Mouse (Mus musculus): Measurements from ENCODE around the gene Ccnt1. TPM values are rescaled to one million over a fixed set of nuclear protein-coding genes. Genes with fewer than 3 reads are reported as not detected.
A peak's percentile ranks its signal among the peaks of the same experiment; 100 is the strongest.

Gene Ccnt1
- polyA plus RNA-seq, 1 experiment from 2014 or later, result 58.6 TPM

DNA sequence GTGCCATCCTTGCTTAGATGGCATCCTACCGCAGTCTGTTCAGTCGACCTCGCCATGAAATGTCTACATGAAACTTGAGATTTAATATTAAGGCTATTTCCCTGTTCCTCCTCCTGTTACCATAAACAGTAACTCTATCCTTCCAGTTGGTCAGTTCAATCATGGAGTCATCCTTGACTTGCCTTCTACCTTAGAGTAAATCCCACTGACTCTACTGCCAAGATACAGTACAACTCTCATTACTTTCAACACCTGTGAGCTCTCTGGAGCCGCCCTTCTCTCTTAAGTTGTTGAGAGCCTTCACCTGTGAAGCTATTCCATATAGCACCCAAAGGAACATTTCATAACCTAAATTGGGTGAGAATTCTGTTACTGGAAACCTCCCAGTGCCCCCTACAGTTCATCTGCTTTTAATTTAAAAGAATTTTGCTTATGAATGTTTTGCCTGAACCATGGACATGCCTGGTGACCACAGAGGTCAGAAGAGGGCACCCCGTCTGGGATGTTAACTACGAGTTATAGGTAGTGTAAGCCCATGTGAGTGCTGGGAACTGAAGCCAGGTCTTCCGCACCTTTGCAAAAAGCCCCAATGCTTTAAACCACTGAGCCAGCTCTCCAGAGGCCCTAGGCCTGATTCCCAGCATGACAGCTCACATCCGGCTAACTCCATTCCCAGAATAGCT, 33.8 kb downstream of the Ccnt1 start:
- no peak for ATAC-seq (ENCODE audit: low FRiP score)
- H3K4me3 ChIP-seq (replicated peaks), result no peak overlapping the region
- H3K27me3 ChIP-seq (replicated peaks), result no peaks in the 10 kb centered on the region
- H3K9me3 ChIP-seq (replicated peaks), result no peaks in the 10 kb centered on the region
- WGBS, result 93% methylated on average over 8 of the region's 8 CpGs
- peaks cover 11% of the 10 kb centered on the region for H3K4me1 ChIP-seq
- no peak overlapping the region for H3K27ac ChIP-seq (replicated peaks)
- no peak overlapping the region for H3K4me2 ChIP-seq
- H3K36me3 ChIP-seq, result peaks cover 13% of the 10 kb centered on the region
- no peak overlapping the region for H3K9ac ChIP-seq (replicated peaks)

DNA sequence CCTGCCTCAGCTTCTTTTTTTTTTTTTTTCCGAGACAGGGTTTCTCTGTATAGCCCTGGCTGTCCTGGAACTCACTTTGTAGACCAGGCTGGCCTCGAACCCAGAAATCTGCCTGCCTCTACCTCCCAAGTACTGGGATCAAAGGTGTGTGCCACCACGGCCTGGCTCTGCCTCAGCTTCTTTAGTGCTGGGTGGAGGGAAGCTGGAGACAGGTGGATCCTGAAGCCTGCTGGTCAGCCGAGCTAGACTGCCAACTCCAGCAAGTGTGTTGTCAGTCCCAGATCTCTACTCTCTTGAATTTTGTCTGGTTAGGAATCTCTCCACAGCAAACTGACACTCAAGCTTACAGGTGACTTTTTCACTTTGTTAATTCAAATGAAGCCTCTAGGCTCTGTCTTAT, 34.8 kb downstream of the Ccnt1 start:
- Histone ChIP-seq H3K9me3 (replicated peaks) (no peaks in the 10 kb centered on the region), H3K27ac (replicated peaks) (no peak overlapping the region), H3K27me3 (replicated peaks) (no peaks in the 10 kb centered on the region), H3K9ac (replicated peaks) (no peak overlapping the region), H3K4me2 (no peak overlapping the region), H3K4me3 (replicated peaks) (no peak overlapping the region), H3K36me3 (peaks cover 13% of the 10 kb centered on the region), H3K4me1 (peaks cover 18% of the 10 kb centered on the region)
- WGBS, result 91% methylated on average over 4 of the region's 4 CpGs
- no peak for ATAC-seq (ENCODE audit: low FRiP score)

GRCm38 (mm10) chr15:98533881-98534627, 36.7 kb downstream of the Ccnt1 start, which contains the start of gene Kansl2:
Gene Kansl2, minus strand, starts transcription at chr15:98534264.
- under 1% methylated on average over 67 of the region's 70 CpGs for WGBS
- Histone ChIP-seq H3K9me3 (replicated peaks) (no peaks in the 10 kb centered on the region), H3K9ac (replicated peaks) (peak within 1 kb of the TSS; percentile 73), H3K27me3 (replicated peaks) (no peaks in the 10 kb centered on the region), H3K36me3 (peaks cover 24% of the 10 kb centered on the region), H3K4me2 (peak within 1 kb of the TSS; percentile 75), H3K4me1 (peaks cover 18% of the 10 kb centered on the region), H3K27ac (replicated peaks) (peak within 1 kb of the TSS; percentile 99), H3K4me3 (replicated peaks) (peak within 1 kb of the TSS; percentile 73)
- ATAC-seq (ENCODE audit: low FRiP score), result peak; percentile 100

- Histone ChIP-seq H3K9ac (replicated peaks) (peak overlapping the region; percentile 73), H3K27ac (replicated peaks) (peak overlapping the region; percentile 99; the same call in 1 of the 2 replicates), H3K27me3 (replicated peaks) (no peaks in the 10 kb centered on the region), H3K36me3 (peaks cover 31% of the 10 kb centered on the region), H3K9me3 (replicated peaks) (no peaks in the 10 kb centered on the region), H3K4me1 (peaks cover 18% of the 10 kb centered on the region), H3K4me3 (replicated peaks) (peak overlapping the region; percentile 73), H3K4me2 (peak overlapping the region; percentile 75)
- ATAC-seq (ENCODE audit: low FRiP score), result no peak
- under 1% methylated on average over 18 of the region's 18 CpGs for WGBS
Measured at GRCm38 (mm10) chr15:98533035-98533531, 37.6 kb downstream of the Ccnt1 start.

- no peaks in the 10 kb centered on the region for H3K9me3 ChIP-seq (replicated peaks)
- peak overlapping the region; percentile 73 for H3K4me3 ChIP-seq (replicated peaks)
- peaks cover 37% of the 10 kb centered on the region for H3K36me3 ChIP-seq
- no peak for ATAC-seq (ENCODE audit: low FRiP score)
- peaks cover 21% of the 10 kb centered on the region for H3K4me1 ChIP-seq
- WGBS, result 34% methylated on average over 5 of the region's 5 CpGs
- H3K27ac ChIP-seq (replicated peaks), result no peak overlapping the region
- H3K27me3 ChIP-seq (replicated peaks), result no peaks in the 10 kb centered on the region
- H3K9ac ChIP-seq (replicated peaks), result peak overlapping the region; percentile 73; the same call in 1 of the 2 replicates
- H3K4me2 ChIP-seq, result peak overlapping the region; percentile 75
Measured at GRCm38 (mm10) chr15:98532281-98532680, 38.4 kb downstream of the Ccnt1 start.

DNA sequence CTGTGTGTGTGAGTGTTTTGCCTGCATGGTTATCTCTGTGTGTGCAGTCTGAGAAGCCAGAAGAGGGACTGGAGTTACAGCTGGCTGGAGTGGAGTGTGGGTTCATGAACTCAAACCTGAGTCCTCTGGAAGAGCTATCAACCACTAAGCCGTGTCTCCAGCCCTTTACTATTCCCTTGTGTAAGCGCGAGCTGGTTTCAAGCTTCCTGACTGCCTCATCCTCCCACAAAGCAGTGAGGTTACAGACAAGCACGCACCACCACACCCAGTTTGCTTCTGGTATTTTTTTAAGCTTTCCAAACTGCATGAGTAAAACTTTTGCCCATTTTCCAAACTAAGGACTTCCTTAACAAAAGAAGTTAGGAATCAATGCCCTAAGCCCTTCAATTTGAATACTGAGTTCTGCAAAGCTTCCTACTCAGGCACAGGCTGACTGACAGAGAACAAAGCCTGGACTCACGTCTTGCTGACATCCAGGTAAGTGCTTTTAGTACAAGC, 42.6 kb downstream of the Ccnt1 start:
- H3K36me3 ChIP-seq, result peaks cover 70% of the 10 kb centered on the region
- 91% methylated on average over 5 of the region's 5 CpGs for WGBS

DNA sequence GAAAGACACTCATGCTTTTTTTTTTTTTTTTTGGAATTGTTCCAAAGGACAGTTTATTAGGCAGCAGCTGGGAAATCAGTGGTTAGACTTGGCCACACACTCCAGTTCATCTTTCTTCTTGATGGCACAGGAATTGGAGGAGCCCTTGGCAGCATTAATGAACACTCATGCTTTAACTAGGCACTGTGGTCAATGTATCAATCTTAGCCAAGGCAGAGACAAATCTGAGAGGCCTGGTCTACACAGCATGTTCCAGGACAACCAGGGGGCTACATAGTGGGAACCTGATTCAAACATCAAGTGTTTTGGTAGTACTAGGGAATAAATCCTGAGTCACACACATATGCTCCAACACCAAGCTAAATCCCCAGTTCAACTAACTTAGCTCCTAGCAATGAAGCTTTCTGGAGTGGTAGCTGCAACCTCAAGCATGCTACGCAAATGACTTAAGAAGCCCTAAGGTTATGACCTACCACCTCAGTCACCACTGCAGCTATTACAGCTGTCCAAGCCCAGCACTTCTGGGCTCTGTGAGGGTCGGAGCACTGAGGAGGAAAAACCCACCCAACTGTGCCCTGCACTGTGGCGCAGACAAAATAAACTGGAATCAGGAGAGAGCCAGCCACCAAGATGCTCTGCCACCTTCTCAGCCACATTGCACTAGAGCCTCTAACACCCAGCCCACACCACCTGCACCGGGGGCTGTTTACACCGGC, 43.5 kb downstream of the Ccnt1 start:
- Histone ChIP-seq H3K4me3 (replicated peaks) (no peak overlapping the region), H3K4me1 (peaks cover 19% of the 10 kb centered on the region), H3K4me2 (no peak overlapping the region), H3K27me3 (replicated peaks) (no peaks in the 10 kb centered on the region), H3K9me3 (replicated peaks) (no peaks in the 10 kb centered on the region), H3K9ac (replicated peaks) (no peak overlapping the region), H3K36me3 (peaks cover 79% of the 10 kb centered on the region), H3K27ac (replicated peaks) (no peak overlapping the region)
- WGBS, result 98% methylated on average over 5 of the region's 5 CpGs
- no peak for ATAC-seq (ENCODE audit: low FRiP score)

More for the DNA sequence above, 42.6 kb downstream of the Ccnt1 start:
- no peak overlapping the region for H3K4me2 ChIP-seq
- no peak overlapping the region for H3K4me3 ChIP-seq (replicated peaks)
- ATAC-seq (ENCODE audit: low FRiP score), result no peak
- H3K27ac ChIP-seq (replicated peaks), result no peak overlapping the region
- H3K9ac ChIP-seq (replicated peaks), result no peak overlapping the region
- H3K9me3 ChIP-seq (replicated peaks), result no peaks in the 10 kb centered on the region
- peaks cover 28% of the 10 kb centered on the region for H3K4me1 ChIP-seq
- no peaks in the 10 kb centered on the region for H3K27me3 ChIP-seq (replicated peaks)

- H3K4me2 ChIP-seq, result no peak overlapping the region
- H3K4me1 ChIP-seq, result peaks cover 10% of the 10 kb centered on the region; the same call in 1 of the 2 replicates
- no peak overlapping the region for H3K9ac ChIP-seq (replicated peaks)
- no peaks in the 10 kb centered on the region for H3K9me3 ChIP-seq (replicated peaks)
- H3K27me3 ChIP-seq (replicated peaks), result no peaks in the 10 kb centered on the region
- no peak for ATAC-seq (ENCODE audit: low FRiP score)
- H3K4me3 ChIP-seq (replicated peaks), result no peak overlapping the region
- no peak overlapping the region for H3K27ac ChIP-seq (replicated peaks)
- peaks cover 80% of the 10 kb centered on the region for H3K36me3 ChIP-seq
- WGBS, result 41% methylated on average over 5 of the region's 5 CpGs
Measured at GRCm38 (mm10) chr15:98526057-98526456, 44.7 kb downstream of the Ccnt1 start.

- H3K9me3 ChIP-seq (replicated peaks), result no peaks in the 10 kb centered on the region
- H3K9ac ChIP-seq (replicated peaks), result no peak overlapping the region
- no peak overlapping the region for H3K4me3 ChIP-seq (replicated peaks)
- no peak for ATAC-seq (ENCODE audit: low FRiP score)
- no peak overlapping the region for H3K4me2 ChIP-seq
- WGBS, result 93% methylated on average over 3 of the region's 3 CpGs
- no peak overlapping the region for H3K27ac ChIP-seq (replicated peaks)
- H3K36me3 ChIP-seq, result peaks cover 66% of the 10 kb centered on the region
- 0 out of 2 replicates have a peak, but pooled peaks cover 2% of the 10 kb centered on the region for H3K4me1 ChIP-seq
- H3K27me3 ChIP-seq (replicated peaks), result no peaks in the 10 kb centered on the region
Measured at GRCm38 (mm10) chr15:98521245-98521644, 49.5 kb downstream of the Ccnt1 start.

DNA sequence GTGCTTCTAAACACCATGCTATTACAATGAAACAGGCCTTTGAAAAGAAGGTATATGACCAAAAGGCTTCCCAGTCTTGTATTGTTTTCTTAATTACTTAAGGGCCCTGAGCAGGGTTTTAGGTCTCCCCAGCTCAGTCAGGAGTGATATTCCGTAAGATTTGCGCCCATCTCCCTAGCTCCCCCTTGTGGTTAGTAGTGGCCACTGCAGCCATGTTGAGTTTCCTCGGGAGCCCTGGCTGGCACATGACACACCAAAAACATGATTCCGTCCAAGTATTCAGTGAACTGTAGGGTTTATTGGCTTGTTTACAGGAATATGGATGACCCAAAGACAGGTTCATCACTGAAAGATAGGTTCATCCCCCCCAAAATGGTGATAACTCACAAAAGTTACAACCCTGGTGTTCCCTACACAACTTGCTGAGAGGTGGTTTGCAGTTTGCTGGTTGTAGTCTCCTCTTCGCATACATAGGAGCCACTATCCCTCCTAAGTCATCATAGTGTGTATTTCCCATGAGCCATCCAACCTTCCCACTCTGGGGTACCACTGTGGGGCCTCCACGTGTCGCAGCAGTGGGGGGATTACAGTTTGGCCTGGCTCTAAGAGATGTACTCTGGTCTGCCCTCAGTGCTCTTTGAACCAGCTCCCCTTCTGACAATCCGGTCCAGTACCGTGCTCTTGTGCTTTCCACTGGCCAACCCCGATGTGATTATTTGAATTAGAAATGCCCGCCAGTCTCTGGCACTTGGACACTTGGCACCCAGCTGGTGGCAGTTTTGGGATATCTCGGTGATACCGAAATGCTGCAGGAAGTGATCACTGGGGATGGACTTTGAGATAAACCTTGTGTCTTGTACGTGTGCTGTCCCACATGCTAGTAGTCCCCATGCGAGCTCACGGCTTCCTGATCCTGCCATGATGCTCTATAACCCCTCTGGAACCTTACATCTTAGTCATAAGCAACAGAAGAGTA, 53.1 kb downstream of the Ccnt1 start:
- H3K4me2 ChIP-seq, result no peak overlapping the region
- no peak overlapping the region for H3K4me3 ChIP-seq (replicated peaks)
- WGBS, result 69% methylated on average over 16 of the region's 16 CpGs
- H3K27ac ChIP-seq (replicated peaks), result no peak overlapping the region
- H3K9me3 ChIP-seq (replicated peaks), result no peaks in the 10 kb centered on the region
- no peak overlapping the region for H3K9ac ChIP-seq (replicated peaks)
- no peaks in the 10 kb centered on the region for H3K27me3 ChIP-seq (replicated peaks)
- ATAC-seq (ENCODE audit: low FRiP score), result no peak
- no peaks in the 10 kb centered on the region for H3K4me1 ChIP-seq
- peaks cover 38% of the 10 kb centered on the region for H3K36me3 ChIP-seq

All from neural tube, embryonic 15.5 days (tissue).